Mouse (Mus musculus) right cerebral cortex, adult 2 months (tissue): ENCODE measurements around the gene Pmp22.

Experiments used
- DNase-seq, 2 experiments: peaks; one replicate each; pipeline ENCODE4 v3.0.0; 2021 to 2022; ENCODE audit warnings: low spot score in 2 of 2

Pmp22 gene

GRCm38 (mm10) chr11:63127513-63127912 is 1.3 kb upstream of the Pmp22 start:
- DNase-seq = no peak

- DNase-seq = no peak
These were observed 593 bp downstream of the Pmp22 start for GRCm38 (mm10) chr11:63129375-63129774.

GRCm38 (mm10) chr11:63129840-63130239 is 1.1 kb downstream of the Pmp22 start:
- no peak for DNase-seq

DNA sequence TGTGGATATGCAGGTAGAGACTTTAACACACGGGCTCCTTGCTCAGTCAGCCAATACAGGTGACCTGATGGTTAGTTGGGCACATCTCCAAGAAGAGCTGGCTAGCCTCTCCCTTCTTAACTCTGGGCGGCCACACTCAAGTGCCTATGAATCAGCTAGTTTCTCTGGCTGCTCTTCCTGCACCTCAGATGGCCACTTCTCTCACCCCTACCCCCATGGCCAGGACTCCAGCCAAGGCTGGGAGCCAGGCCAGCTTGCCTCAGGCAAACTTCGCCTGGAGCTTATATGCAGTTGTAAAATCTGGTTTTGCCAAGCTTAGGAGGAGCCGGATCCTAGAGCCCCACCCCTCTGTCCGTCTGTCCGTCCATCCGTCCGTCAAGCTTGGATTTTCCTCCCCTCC is 1.7 kb downstream of the Pmp22 start:
- peak; percentile 26 to 31 for DNase-seq

GRCm38 (mm10) chr11:63131001-63131692 is 2.4 kb downstream of the Pmp22 start:
- no peak for DNase-seq

GRCm38 (mm10) chr11:63131693-63132040 is 2.9 kb downstream of the Pmp22 start:
- no peak for DNase-seq

DNA sequence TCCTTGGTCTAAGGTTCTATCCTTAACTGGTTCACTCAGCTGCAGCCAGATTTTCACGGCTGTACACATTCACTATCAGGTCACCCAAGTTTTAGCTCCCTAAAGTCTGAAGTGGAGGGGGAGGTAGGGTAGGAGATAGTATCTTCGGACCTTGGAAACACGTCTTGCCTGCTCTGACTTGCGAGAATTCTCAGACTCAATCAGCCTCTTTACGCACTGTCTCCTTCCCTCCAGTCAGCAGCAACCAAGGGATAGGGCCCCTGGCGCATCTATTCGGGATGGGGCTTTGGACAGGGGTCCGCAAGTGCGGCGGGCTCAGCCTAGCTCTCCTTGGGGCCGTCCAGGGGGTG is 3.3 kb downstream of the Pmp22 start:
- DNase-seq = no peak

- DNase-seq = peak; percentile 44 to 65
These were observed 4.0 kb downstream of the Pmp22 start for GRCm38 (mm10) chr11:63132501-63133435.

- DNase-seq = no peak
These were observed 5.2 kb downstream of the Pmp22 start for GRCm38 (mm10) chr11:63134021-63134420.

GRCm38 (mm10) chr11:63134742-63135482 is 6.1 kb downstream of the Pmp22 start:
- peak; percentile 27 to 31 for DNase-seq

GRCm38 (mm10) chr11:63135622-63136021 is 6.8 kb downstream of the Pmp22 start:
- peak; percentile 92 to 96 for DNase-seq

DNA sequence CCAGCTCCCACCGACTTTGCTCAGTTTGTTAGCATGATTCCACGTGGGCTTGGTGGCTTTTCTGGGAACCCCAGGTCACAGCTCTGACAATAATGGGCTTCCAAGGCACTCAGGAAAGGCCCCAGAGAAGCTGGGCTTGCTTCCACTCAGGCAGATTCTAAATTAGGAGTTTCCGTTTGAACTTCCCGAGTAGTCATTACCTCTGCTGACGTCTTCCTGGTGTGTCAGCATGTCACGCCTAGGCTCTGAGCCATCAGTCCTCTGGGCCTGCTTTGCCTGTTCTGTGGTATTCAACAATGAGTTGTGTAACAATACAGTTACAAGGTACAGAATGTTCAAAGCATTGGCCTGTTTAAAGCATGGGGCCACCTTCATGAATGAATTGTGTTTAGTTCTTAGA is 7.4 kb downstream of the Pmp22 start:
- DNase-seq = peak in 1 of 2 experiments; percentile 33

- DNase-seq = no peak
These were observed 8.1 kb downstream of the Pmp22 start for GRCm38 (mm10) chr11:63136836-63137416.

- DNase-seq = no peak
These were observed 10.0 kb downstream of the Pmp22 start for GRCm38 (mm10) chr11:63138739-63139138.

DNA sequence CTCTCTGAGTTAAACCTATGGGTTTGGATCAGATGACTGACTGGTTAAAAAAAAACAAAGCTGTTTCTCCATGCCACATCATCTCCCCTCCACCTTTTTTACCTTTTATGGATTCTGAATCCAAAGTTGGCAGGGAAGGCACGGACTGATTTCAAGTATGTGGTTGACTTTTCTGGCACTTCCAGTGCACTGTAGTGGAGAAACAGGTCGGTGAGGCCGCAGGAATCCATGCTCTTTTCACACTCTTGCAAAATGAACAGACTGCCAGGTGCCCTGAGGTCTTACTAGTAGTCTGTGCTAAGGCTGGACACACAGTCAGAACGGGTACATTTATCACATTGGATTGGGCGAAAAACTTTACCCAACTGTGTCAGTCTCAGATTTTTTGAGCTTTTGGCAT is 13.5 kb downstream of the Pmp22 start:
- no peak for DNase-seq

GRCm38 (mm10) chr11:63142816-63143215 is 14.0 kb downstream of the Pmp22 start:
- DNase-seq = no peak

DNA sequence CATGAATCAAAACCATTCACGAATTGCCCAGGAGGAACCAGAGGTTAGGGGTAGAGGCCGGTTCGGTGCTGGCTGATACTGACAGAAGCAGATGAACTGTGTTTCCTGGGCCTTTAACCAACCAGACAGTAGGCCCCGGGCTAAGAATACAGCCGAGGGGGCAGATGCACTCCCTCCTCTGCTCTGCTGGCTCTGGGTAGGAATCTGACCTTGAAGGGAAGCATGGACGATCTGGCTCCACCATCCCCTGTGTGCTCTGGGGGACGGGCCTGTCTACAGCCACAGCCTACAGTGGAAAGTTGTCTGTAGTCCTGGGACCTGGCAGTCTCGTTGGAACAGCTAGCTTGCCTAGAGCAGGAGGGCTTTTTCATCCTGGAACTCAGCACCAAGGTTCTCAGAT is 14.7 kb downstream of the Pmp22 start:
- DNase-seq = no peak

DNA sequence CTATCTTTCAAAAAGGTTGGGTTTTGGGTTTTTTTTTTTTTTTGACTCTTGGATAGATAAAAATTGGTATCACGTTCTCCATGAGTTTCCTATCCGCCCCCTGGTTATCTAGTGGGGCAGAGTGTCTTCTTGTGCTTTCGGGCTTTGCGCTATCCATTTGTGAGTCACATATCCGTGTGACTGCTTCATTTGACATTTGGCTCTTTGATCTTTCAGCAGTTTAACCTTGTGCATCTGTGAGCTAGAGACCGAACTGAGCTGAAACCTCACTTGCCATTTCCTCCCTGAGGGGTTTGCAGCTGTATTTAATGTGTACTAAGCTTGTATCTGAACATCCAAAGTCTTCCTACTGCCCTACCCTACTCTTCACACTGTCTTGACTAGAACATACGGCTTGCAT is 17.8 kb downstream of the Pmp22 start:
- DNase-seq = no peak

- DNase-seq = no peak
These were observed 19.5 kb downstream of the Pmp22 start for GRCm38 (mm10) chr11:63148276-63148675.

DNA sequence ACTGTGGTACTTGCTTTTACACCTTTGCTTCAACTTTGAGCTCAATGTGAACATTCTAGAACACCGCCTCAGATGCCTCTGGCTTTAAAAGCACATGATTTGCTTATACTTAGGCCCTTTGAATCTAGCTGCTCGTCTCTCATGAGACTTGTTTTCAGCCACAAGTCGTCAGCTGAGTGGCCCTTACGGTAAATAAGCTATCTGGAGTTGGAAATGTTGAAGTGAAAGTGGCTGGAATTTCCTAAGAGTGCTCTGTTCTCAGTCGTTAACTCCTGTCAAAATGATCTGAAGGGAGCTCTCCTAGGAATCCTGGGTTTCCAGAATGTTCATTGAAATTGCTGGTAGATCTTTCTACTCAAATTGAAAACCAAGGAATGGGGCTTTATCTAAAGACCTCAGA is 23.1 kb downstream of the Pmp22 start:
- DNase-seq = no peak

GRCm38 (mm10) chr11:63157117-63157516 is 28.3 kb downstream of the Pmp22 start:
- no peak for DNase-seq

DNA sequence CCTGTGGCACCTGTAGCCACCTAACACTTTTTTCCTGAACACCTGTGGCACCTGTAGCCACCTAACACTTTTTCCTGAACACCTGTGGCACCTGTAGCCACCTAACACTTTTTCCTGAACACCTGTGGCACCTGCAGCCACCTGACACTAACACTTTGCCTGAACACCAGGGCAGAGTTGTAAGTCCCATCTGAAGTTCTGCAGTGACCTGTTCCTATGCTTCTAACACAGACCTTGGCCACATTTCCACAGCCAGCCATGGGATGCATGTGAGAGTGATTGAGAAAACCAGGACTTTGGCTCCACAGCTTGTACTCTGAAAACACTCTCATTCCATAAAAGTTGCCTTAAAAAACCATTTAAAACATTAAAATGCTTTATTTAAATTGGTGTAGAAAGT is 32.1 kb downstream of the Pmp22 start:
- no peak for DNase-seq
